Mouse (Mus musculus) G1E (cell line): ENCODE data around the gene Gpr143. TPM values are rescaled to one million over a fixed set of nuclear protein-coding genes. Genes with fewer than 3 reads are reported as not detected.

Experiments
- ATAC-seq: 2 replicates; pipeline ENCODE4 v1.8.0; 2016; ENCODE audit warnings: mild to moderate bottlenecking; ENCODE audit not compliant: insufficient number of reproducible peaks, poor library complexity, low FRiP score, severe bottlenecking; ENCODE audit errors: extremely low read depth
- DNase-seq: peaks from one replicate; pipeline ENCODE4 v3.0.0; 2012; ENCODE audit warnings: low spot score
- H3K27me3 ChIP-seq: 2 replicates; pipeline ENCODE4 v1.6.1; 2012; ENCODE audit warnings: mild to moderate bottlenecking, low read length, inconsistent platforms; ENCODE audit not compliant: insufficient read depth
- H3K36me3 ChIP-seq: replicated peaks from 2 replicates; pipeline ENCODE3; 2012; ENCODE audit warnings: mild to moderate bottlenecking, inconsistent platforms
- H3K4me1 ChIP-seq: 2 replicates; pipeline ENCODE4 v1.6.1; 2012; ENCODE audit warnings: low read depth, low read length, inconsistent platforms, mixed read lengths; ENCODE audit not compliant: insufficient read depth
- H3K4me3 ChIP-seq: 2 replicates; pipeline ENCODE4 v1.5.1; 2012; ENCODE audit warnings: low read depth, mild to moderate bottlenecking, inconsistent platforms, low read length, moderate library complexity, mixed read lengths
- H3K9me3 ChIP-seq: replicated peaks from 2 replicates; pipeline ENCODE4 v1.6.1; 2012; ENCODE audit warnings: inconsistent platforms
- CTCF ChIP-seq: IDR thresholded peaks from 2 replicates; pipeline ENCODE4 v1.5.1; 2012; ENCODE audit warnings: low read depth, low read length, inconsistent platforms, mixed read lengths
- GATA1 ChIP-seq: IDR thresholded peaks from 2 replicates; pipeline ENCODE4 v1.6.1; 2012; ENCODE audit warnings: borderline replicate concordance, low read length, inconsistent platforms, mixed read lengths
- GATA2 ChIP-seq: IDR thresholded peaks from 2 replicates; pipeline ENCODE4 v1.6.1; 2012; ENCODE audit warnings: low read depth, low read length, inconsistent platforms, borderline replicate concordance
- POLR2AphosphoS5 ChIP-seq: IDR thresholded peaks from 2 replicates; pipeline ENCODE4 v1.6.1; 2012; ENCODE audit warnings: low read depth, low read length, inconsistent platforms; ENCODE audit not compliant: insufficient replicate concordance
- TAL1 ChIP-seq: conservative IDR thresholded peaks from 2 replicates; pipeline ENCODE4 v1.6.1; 2012; ENCODE audit warnings: low read depth, low read length, inconsistent platforms, mixed read lengths
- polyA plus RNA-seq: library from polyadenylated mRNA; stranded (reverse); fragments of >175 nt; gene quantifications from 2 replicates; pipeline ENCODE4 v1.2.3, GENCODE M21; 2012
- total RNA-seq, 2 experiments: library from RNA; stranded (forward) in 1 of 2; stranded (reverse) in 1 of 2; fragments of 200-1000 nt in 1 of 2; fragments of >200 nt in 1 of 2; fragmentation: Nextera tagmentation in 1 of 2; gene quantifications; 2 replicates each; pipeline ENCODE4 v1.2.3; 2014 to 2017

Gene Gpr143
- total and polyA plus RNA-seq, 3 experiments = not detected

DNA sequence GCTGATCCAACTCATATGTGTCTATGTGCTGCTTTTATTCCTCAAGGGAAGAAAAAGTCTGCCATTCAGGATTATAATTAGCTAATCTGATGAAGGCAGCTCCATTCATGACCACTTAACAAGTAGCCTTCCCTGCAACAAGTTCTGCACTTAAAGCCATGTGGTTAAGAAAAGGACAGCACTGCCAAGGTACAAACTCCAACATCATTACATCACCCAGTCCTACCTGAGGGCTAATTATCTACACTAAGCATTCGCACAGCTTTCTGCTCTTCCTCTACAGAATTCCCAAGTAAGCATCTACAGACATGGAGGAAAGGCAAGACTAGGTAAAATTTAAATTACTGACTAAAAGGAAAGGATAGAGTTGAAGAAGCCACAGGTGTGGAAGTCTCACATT is 25.9 kb upstream of the Gpr143 start:
- Histone ChIP-seq H3K9me3 (no peaks in the 10 kb centered on the region), H3K4me1 (no peaks in the 10 kb centered on the region), H3K36me3 (no peaks in the 10 kb centered on the region), H3K27me3 (no peaks in the 10 kb centered on the region), H3K4me3 (no peak overlapping the region)
- DNase-seq = no peak
- ATAC-seq = no peak
- TF ChIP-seq TAL1 (no peak), GATA1 (no peak), POLR2AphosphoS5 (no peak), CTCF (no peak), GATA2 (no peak)

DNA sequence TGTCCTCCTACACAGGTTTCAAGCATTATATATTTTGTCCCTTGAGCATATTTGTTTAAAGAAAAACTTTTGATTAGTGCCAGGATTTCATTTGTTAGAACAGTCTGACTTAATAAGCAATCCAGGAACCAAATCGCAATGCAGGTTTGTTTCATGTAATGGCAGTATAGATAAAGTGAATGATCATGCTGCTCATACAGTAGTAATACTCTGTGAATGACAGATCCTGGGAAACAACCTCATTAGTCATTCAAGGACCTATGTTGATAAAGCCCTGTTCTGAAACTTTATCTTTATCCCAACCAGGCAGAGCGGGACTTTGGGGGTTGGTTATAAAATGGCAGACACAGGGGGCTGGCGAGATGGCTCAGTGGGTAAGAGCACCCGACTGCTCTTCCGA is 25.4 kb upstream of the Gpr143 start:
- H3K27me3 ChIP-seq = no peaks in the 10 kb centered on the region
- no peaks in the 10 kb centered on the region for H3K4me1 ChIP-seq
- no peak overlapping the region for H3K4me3 ChIP-seq
- H3K9me3 ChIP-seq = no peaks in the 10 kb centered on the region
- H3K36me3 ChIP-seq = no peaks in the 10 kb centered on the region
- TF ChIP-seq TAL1 = no peak
- TF ChIP-seq POLR2AphosphoS5 = no peak
- no peak for TF ChIP-seq CTCF
- TF ChIP-seq GATA2 = no peak
- TF ChIP-seq GATA1 = no peak
- no peak for ATAC-seq
- DNase-seq = no peak

DNA sequence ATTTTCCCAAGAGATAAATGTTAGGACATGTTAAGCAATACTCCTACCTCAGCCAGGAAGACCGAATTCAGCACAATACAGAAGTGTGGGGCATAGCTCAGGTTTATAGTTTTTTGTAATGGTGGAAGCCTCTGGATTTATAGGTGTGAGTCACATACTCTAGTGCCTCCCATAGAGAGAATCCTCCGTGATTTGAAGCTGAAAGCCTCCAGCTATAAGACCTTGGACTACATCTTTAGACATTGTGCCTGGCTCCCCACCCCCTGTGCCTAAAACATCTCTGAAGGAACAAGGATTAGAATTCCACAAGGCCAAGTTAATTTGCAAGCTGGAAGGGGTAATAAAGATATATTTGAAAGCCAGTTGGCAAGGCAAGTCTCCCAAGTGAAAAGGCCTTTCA is 19.3 kb upstream of the Gpr143 start:
- Histone ChIP-seq H3K9me3 (no peaks in the 10 kb centered on the region), H3K4me3 (no peak overlapping the region), H3K27me3 (no peaks in the 10 kb centered on the region), H3K36me3 (no peaks in the 10 kb centered on the region), H3K4me1 (no peaks in the 10 kb centered on the region)
- ATAC-seq (no peak), DNase-seq (no peak)
- TF ChIP-seq CTCF (no peak), POLR2AphosphoS5 (no peak)

DNA sequence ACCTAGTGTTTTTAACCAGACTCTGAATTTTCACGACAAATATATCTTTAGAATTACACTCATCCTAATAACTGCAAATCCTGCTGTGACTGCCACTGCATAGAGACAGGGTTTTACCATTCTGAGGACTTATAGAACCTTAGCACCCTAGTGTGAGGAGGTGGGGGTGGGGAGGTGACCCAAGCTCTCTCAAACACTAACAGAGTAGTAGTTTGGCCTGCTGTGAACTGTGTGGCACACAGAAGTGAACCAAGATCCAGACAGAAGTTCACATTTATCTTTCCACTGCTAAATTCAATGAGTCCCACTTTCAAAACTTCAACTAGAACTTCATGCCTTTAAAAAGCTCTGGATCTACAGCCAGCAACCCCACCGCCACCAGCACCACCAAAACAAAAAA is 18.9 kb upstream of the Gpr143 start:
- no peaks in the 10 kb centered on the region for H3K4me1 ChIP-seq
- no peak overlapping the region for H3K4me3 ChIP-seq
- no peaks in the 10 kb centered on the region for H3K36me3 ChIP-seq
- DNase-seq (no peak), ATAC-seq (no peak)
- no peaks in the 10 kb centered on the region for H3K27me3 ChIP-seq
- H3K9me3 ChIP-seq = no peaks in the 10 kb centered on the region
- no peak for TF ChIP-seq POLR2AphosphoS5
- TF ChIP-seq GATA1 = no peak
- TF ChIP-seq GATA2 = no peak
- TF ChIP-seq TAL1 = no peak
- no peak for TF ChIP-seq CTCF

DNA sequence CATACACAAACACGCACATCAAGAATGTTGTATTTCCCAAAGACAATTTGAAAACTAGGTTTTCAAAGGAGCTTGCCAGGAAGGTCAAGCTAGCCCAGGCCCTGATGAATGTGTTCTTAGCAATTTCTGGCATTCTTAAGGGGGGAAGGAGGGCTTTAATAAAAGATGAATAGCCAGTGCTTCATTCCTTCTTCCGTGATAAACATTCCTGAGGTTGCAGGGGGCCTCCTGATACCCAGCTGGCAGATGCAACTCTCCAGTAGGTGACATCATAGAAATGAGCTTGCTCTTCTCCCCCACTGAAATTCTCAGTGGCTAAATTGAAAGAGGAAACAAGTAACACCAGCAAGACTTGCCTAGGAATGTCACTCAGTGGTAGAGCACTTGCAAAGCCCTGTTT is 17.6 kb upstream of the Gpr143 start:
- Histone ChIP-seq H3K4me1 (no peaks in the 10 kb centered on the region), H3K9me3 (no peaks in the 10 kb centered on the region), H3K4me3 (no peak overlapping the region), H3K27me3 (no peaks in the 10 kb centered on the region), H3K36me3 (no peaks in the 10 kb centered on the region)
- TF ChIP-seq CTCF = no peak
- TF ChIP-seq GATA2 = no peak
- no peak for TF ChIP-seq TAL1
- TF ChIP-seq POLR2AphosphoS5 = no peak
- TF ChIP-seq GATA1 = no peak
- ATAC-seq (no peak), DNase-seq (no peak)

DNA sequence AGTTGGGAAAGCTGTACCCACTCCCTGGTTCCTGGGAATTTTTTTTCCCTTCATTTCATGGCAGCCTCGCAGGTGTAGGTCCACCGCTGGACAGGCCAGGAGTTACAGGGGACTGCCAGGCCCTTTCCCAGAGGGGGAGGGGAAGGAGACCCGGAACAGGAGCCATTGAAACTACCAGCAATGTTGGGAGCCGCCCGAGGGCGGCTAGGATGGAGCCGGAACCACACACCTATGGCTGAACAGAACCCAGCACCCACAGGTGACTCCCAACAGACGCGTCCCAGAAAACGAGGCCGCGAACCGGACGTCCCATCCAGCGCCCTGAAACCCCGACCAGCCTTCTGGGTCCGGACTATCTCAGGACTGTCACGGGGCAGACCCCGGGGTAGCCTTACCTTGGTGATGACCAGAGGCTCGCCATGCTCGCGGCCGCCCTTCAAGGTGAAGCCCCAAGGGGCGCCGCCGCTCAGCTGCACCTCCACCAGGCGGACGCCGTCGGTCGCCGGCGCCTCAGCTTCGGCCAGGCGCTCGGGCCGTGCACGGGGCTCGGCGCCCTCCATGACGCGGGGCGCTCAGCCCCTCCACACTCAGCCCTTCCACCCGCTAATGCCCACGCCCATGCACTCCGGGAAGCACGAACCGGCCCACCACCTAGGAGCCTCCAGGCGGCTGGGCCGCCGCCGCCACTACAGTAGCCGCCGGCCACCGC is 12.7 kb upstream of the Gpr143 start, which contains the start of gene Shroom2:
Shroom2 (minus strand) TSS at position 575 of the 709 bp plus-strand sequence.
- H3K27me3 ChIP-seq = peaks cover 3% of the 10 kb centered on the region; the same call in 1 of the 2 replicates
- ATAC-seq = no peak
- H3K4me1 ChIP-seq = no peaks in the 10 kb centered on the region
- H3K4me3 ChIP-seq = no peak within 1 kb of the TSS
- no peak for DNase-seq
- TF ChIP-seq TAL1 (no peak), POLR2AphosphoS5 (no peak), GATA1 (no peak), GATA2 (no peak), CTCF (no peak)
- H3K9me3 ChIP-seq = no peaks in the 10 kb centered on the region
- no peaks in the 10 kb centered on the region for H3K36me3 ChIP-seq
